Mouse (Mus musculus) gastrocnemius, adult 8-10 months (tissue): ENCODE results near the gene 1700029H14Rik. TPM values are rescaled to one million over a fixed set of nuclear protein-coding genes. Genes with fewer than 3 reads are reported as not detected.

Experiments
- DNase-seq, 2 experiments: peaks; one replicate each; pipeline ENCODE4 v3.0.0; 2022; ENCODE audit warnings: low spot score in 2 of 2
- total RNA-seq, 4 experiments: library from RNA; stranded (reverse); gene quantifications; 2 replicates each; pipeline ENCODE4 v1.2.4; 2022

Gene 1700029H14Rik
- total RNA-seq, 4 experiments from 2014 or later: not detected

DNA sequence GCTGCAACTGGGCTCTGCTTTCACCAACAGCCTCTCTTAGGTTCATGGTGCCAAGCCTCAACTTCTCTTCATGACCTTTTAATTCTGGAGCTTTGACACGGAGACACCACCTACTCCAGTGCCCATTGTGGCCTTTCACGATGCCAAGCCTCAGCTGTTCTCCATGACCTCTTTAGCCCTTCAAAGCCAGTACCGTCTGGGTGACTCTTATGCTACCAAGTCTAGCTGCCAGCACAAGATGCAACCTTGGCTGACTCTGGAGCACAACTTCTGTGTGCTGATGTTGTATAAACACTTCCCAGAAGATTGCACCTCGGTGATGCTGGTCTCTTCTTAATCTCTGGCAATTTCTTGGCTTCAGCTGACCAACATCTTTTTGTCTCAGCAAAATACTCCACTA, 15.8 kb downstream of the 1700029H14Rik start:
- DNase-seq: no peak

DNA sequence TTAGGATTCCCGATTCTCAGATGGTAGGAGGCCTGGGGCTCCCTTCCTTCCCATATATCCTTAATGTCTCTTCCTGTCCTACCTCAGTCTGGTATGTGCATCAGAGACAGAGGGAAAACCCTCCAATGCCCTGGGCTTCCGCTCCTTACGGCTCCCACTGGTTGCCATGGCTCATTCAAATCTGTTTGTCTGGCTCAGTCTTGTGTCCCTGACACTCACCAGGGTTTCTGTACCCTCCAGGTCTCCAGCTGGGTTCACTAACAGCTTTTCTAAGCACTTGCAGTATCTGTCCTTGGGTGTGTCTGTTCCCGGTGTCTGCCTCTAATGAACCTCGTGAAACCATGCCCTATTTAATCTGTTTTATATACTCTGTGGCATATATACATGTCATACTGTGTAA, 20.7 kb downstream of the 1700029H14Rik start:
- no peak for DNase-seq

DNA sequence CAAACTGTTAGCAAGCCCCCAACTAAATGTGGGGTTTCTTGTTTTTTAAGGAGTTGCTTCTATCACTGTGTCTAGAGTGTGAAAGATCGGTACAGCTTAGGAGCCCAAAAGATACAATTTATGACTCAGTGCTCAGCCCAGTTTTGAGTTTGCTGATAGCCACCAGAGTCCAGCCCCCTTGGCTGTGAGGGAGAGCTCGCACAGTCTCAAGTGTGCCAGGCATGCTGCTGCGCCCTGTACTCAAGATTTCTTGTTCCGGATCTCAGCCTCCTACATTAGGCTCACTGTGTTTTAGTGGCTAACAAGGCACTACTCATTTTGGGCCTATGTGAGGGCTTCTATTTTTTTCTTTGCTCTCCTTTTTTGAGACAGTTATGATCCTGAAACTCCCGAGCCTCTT, 22.1 kb downstream of the 1700029H14Rik start:
- DNase-seq: no peak

DNA sequence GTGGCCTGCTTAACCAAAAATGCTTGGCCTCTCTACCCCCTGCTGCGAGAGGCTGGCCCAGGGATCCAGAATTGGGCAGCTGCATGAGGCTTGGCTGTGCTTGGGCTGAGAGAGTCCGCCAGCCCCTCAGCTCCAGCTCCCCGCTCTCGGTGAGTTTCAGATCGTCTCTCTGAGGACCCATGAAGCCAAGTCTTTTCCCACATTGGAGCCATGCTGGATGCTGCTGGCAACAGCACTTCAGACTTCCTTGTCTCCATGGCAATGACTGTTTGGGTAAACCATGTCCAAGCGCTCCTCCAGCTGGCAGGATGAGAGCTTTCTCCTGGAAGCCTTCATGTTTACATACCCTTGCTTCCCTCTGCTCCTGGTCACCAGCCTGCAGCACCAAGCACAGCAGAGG, 23.4 kb downstream of the 1700029H14Rik start:
- DNase-seq: peak in 1 of 2 experiments; percentile 50

DNA sequence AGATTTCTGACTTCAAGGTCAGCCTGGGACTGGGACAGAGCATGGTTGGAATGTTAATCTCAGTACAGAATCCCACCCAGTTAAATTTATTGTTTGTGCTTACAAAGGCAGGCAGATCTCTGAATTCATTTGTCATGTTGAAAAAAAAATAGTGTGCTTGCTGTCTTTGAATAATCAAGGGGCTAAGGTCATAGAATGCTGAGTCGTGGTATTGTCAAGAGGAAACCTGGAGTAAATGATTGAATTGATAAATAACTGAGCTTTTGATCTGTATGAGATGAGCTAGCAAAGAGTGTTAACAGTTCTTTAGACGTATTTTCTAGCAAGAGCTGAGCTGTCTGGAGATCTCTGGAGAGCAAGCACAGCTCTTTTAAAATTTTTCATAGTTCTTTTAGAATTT, 25.2 kb downstream of the 1700029H14Rik start:
- DNase-seq: no peak

DNA sequence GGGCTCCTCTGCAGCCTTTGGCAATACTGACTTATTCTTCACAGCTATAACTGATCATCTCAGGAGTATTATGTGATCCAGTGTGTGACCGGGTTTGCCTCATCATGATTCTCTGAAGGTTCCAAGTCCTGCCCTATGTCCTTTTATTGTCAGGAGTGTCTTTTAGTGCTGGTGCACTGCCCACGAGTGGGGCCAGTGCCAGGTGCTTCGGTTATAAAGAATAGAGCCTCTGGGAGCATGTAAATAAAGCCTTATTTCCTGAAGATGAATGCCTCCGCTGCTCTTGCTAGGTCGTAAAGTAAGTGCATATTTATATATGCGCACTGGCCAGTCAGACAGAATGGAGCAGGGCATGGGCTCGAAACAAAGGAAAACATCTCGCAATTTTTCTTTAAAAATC, 29.1 kb downstream of the 1700029H14Rik start:
- DNase-seq: no peak

DNA sequence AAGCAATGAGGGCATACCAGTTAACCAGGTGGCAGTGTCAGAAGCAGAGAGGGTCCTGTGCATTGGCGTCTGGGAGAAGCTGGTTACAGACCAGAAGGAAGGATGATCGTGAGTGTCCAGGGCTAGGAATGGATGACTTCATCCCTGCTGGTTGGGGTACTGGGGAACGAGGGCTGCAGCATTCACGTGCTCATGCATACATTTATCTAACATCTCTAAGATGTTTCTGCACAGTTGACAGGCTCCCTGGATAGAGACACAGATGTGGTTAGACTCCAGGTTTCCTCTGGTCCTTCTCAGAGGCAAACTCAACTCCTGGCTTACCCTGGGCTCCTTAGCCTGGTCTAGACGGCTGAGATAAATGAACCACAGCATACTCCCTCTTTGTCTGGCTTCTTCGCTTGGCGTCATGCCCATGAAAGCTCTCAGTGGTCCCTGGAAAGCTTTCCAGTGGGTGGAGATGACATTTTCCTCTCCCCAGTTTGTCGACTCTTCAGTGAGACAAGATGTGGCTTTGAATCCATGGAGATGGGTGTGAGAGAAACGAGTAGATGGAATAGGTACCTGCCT, 30.6 kb downstream of the 1700029H14Rik start:
- DNase-seq: no peak

DNA sequence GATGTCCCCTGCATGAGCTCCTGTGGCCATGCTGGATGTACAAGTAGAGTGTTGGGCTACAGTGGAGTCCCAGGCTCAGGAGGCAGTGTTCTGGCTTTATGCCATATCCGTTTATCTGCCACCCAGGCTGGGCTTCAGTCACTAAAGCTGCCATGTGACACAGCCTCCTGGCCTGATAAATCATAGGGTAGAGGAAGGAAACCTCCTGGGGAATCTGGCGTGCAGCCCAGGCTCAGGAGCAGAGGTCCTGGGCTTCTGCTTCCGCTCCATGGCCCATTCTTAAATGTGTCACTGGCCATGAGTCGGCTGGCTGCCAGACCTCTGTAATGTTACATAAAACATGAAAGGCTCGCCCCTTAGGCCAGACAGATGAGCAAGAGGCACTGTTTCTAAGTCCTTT, 31.3 kb downstream of the 1700029H14Rik start:
- DNase-seq: peak; percentile 77 to 87

DNA sequence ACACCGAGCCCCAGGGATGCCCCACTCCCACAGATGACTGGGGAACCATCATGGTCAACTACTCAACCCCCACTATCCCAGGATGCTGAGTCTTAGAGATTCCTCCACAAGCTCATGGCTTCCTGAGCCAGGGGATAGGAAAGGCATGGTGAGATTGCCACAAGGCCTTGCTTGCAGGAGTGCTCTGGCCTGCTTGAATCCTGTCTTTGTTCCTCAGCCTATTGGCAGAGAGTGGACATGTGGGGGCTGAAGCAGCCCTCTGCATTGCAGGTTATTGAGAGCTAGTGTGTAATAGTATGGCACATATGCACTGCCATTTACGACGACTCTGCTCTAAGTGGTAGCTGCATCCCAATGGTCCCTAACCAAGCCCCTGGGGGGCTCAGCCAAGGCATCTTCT, 31.9 kb downstream of the 1700029H14Rik start:
- DNase-seq: no peak

DNA sequence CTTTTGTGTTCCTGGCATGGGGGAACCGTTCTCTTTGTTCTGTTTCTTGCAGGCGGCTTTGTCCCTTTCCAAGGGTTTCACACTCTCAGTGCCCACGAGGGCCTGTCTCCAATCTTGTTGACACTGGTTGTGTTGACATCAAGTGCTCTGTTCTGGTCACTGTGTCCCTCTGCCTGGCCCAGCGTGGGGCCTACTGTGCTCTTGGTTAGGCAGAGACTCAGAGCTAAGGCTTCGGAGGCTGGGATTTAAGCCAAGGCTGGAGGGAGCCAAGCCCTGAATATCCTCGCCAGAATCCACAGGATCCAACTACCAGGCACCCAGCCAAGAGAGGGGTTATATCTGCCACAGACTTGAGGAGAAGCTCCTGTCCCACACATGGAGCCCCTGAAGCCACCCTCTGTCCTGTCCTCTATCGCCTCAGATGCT, 32.4 kb downstream of the 1700029H14Rik start:
- DNase-seq: peak; percentile 75 to 78

DNA sequence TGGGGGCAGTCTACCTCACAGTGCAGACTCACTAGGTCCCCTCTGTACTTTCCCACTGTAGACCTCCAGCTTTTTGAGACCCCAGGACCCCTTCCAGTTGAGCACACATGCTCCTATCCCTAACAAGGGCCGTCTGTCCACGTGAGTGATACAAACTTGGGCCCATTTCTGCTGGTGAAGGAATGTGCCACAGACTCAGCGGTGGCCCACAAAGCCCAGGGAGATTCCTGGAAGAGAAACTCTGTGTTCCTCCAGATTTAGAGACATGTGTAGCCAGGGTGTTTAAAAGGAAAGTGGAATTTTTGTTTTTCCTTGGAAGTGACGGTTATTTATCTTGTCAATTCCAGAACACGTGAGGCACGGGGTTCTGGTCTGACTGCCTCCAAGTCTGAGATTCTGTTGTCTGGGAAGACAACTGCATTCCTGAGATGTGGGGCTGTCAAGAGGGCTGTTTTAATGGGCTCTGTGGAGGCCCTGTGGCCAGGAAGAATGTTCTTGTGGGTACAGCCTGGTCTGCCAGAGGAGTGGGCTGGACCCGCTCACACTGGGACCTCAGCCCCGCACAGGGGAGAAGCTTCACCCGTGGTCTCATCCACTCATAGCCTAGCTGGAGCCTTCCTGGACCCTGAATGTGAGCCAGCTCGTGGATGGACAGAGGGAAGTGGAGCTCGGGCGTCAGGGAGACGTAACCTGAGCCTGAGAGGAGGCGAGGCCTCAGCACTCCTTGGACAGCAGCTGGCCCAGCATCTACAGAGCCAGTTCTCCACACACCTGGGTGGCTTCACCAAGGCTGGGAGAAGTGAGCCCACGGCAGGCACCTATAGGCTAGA, 33.0 kb downstream of the 1700029H14Rik start:
- DNase-seq: peak in 1 of 2 experiments; percentile 47

DNA sequence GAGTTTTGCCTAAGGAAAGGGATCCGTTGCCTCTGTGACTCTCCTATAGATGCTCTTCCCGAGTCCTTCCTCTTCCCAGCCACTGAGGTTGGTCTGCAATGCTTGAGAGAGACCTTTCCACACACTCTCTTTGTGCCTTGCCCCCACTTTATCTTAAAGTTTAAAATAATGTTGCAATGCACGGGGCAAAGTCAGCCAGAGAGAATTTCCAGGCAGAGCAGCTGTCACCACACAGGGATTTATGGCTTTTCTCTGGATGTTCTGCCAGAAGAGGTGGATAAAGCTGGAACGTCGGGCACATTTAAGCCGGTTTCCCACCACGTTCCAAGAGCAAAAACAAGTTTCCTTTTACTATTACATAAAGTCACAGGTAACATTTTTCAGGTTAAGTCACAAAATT, 40.9 kb downstream of the 1700029H14Rik start:
- no peak for DNase-seq

DNA sequence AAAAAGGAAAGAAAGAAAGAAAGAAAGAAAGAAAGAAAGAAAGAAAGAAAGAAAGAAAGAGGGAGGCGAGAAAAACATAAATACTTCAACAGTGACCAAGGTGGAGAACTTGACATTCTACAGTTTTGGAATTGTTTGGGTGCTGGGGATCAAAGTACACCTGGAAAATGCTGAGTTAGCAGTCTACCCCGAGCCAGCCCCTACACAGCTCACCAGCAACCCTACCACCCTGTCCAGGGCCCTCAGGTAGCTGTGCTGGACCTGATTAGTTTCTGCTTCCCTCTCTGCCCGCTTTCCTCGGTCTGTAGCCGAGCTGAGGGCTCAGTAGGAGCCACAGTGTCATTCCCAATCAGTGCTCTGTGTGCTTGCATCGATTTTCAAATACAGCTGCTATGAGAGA, 41.9 kb downstream of the 1700029H14Rik start:
- no peak for DNase-seq

DNA sequence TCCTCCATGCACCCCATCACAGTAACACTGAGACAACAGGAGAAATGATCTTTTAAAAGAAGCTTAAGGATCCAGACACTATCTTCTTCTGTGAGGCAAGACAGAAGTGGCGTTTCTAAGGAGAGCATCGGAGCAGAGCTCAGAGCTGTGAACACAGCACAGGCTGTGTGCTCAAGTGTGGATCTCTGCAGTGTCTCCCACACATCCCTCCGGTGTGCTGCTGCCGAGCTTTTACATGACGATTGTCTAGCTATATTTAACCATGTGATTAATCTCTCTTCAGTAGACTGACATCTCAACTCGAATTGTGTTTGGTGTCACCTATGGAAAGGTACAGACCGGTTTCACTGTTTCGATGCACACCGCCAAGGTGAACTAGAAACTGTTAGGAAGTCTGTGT, 42.8 kb downstream of the 1700029H14Rik start:
- no peak for DNase-seq

DNA sequence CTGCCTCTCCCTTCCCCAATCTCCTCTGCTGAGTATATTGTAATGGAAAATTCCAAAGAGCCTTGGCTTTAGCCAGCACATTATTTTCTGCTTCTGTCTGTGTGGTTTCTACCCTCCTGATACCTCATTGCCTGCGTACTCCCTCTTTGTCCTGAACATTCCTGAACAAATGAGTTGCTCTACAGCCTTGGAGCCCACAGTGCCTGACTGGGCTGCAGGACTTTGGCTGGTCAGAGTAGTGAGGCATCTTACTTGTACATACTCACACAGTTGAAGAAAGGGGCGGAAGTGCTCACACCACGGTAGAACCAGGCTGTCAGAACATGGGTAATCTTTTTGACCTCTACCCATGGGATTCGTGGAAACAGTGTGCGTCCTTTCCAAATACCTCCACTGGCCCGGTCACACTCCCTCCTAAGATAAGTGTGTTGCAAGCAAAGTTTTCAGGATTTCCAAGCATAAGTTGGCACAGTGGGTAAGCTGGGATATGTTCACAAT, 44.9 kb downstream of the 1700029H14Rik start:
- no peak for DNase-seq

DNA sequence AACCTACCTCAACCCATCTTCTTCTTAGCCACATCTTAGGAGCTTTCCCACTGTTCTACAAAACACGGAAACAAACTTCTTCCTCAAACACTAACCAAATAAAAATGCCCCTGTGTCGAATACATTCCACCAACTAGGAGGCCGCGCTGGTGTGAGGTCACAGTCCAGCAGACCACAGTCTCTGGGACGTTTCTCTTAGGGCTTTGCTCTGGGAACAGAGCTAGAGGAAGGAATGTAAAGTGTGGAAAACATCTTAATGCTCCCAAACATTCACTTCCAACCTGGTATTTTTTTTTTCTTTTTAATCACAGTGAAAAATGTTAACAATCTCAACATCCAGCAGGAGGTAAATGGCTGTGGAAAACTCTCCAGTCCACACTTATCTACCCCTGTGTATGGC, 45.5 kb downstream of the 1700029H14Rik start:
- DNase-seq: no peak

DNA sequence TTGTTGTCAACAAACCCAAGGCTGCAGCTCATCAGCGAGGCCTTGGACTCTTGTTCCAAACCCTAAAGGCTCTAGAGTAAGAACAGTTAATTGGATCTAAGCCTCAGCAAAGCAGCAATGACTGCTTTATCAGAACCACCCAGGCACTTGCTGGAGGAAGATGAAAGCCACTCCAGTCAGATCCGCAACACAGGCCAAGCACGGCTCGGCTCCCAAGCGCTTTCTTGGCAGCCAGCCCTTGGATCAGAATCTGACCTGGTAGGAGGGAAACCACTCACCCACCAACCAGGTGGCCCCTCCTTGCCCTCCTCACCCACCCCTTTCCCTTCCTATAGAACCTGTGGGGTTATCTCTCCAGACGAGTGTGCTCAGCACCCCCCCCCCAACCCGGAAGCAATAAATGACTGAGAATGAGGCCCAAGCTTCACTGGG, 46.2 kb downstream of the 1700029H14Rik start:
- peak in 1 of 2 experiments; percentile 16 for DNase-seq

DNA sequence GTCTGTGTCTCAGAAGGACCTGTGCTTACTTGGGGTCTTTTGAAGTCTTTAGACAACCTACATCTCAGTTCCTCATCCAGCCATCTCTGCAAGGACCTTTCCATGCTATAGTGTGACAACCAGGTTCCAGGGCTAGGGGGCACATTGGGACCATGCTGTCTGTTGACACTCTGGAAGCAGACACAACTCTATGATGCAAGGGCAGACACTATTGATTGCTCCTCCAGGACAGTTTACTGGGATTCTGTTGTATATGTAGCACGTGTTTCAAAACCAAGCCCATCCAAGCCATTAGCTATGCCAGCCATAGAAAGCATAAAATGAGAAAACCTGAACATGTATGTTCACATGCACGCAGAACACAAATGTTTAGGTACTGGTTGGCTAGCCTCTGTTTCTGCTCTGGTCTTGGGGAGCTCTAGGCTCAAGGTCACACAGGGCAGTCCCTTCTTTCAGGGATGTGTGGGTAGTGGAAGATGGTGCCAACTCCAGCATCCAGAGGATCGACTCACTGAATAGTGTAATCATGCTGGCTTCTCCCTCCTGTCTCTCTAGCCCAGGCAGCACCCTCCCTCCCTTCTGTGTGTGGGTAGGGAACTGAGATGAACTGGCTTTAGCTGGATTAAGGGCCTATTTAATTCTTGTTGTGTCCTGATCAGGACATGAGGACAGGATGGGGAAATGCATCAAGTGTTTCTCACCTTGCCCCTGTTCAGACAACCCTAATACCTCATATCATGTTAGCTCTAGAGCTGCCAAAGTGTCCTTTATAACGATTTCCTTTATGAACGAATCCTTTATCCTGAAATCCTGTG, 48.5 kb downstream of the 1700029H14Rik start:
- DNase-seq: no peak

DNA sequence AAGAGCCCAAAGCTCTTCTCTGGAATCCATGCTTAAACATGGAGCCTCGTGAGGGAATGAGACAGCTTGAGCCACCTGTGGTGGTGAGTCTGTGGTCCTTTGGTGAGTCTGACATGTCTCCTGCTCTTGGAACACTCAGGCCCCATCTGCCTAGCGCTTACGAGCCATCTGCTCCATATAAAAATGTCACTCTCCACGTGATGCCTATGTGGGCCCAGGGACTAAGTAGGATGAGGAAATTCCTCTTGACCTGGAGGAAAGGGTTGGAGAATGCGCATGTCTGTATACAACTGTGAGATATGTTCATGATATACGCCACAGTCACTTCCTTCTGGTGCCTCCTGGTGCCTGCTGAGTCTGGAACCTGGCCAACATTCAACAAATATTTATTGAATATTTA, 49.6 kb downstream of the 1700029H14Rik start:
- no peak for DNase-seq

DNA sequence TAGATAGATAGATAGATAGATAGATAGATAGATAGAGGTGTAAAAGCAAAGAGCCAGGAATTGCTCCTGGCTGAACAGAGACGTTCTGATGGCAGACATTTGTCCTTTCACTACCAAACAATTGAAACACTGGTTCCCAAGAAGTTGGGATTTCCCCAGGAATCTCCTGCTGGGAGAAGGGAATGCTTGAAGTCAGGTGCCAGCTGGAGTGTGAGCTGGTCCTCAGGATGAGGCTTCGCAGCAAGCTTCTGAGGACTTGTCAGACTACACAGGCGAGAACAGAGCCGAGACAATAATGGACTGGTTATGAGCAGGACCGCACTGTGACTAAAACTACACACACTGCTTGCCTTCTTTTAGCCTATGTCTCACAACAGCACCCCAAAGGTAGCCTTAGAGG, 50.2 kb downstream of the 1700029H14Rik start:
- no peak for DNase-seq

DNA sequence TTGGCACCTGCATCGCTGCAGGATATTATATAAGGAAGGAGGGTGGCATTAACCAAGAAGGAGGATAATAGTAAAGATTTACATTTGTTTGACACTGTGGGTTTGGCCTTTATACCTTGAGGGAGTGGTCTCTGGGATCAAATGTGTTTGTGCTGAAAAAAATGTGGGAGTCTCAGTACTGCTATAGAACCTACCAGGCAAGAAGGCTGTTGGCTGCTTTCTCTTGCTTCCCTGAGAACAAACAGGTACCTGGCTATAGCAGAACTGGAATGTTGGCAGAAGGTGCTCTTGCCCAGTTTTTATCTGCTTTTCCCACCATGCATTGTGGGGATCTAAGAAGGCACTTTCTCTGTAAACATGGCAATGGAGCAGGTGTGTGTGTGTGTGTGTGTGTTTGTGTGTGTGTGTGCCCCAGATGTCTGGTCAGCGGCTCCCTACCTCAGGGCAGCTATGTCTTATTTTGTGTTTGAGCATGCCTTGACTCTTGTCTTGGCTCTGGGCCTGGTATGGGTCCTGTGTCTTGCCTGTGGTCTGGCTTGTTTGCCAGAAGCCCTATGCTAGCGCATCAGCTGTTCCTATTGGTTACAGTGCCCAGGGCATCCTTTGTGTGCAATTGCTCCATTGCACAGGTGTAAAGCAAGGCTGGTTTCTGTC, 54.9 kb downstream of the 1700029H14Rik start:
- DNase-seq: no peak
